Mouse (Mus musculus) hematopoietic stem cell, adult 5-6 weeks (primary cell): Measurements from ENCODE around the gene Acvrl1. TPM values are rescaled to one million over a fixed set of nuclear protein-coding genes. Genes with fewer than 3 reads are reported as not detected.
A peak's percentile ranks its signal among the peaks of the same experiment; 100 is the strongest.
"Not testable (repeated sequence)": the region's sequence is repeated elsewhere in the genome, so short reads cannot be mapped to it uniquely, and the experiment has no call there.

Experiments
- ATAC-seq, 2 experiments: fragments of 125-278 bp in 1 of 2; replicated peaks in 1 of 2; 2 replicates each; pipeline ENCODE4 v1.8.0; 2016 to 2017; ENCODE audit warnings: inconsistent platforms in 2 of 2, mild to moderate bottlenecking in 2 of 2, moderate number of reproducible peaks in 2 of 2, low read depth in 1 of 2, moderate TSS enrichment in 1 of 2; ENCODE audit not compliant: low FRiP score in 2 of 2, poor library complexity in 2 of 2, severe bottlenecking in 2 of 2, insufficient read depth in 1 of 2, low TSS enrichment in 1 of 2
- total RNA-seq: library from RNA; stranded (forward); fragments of 172-1452, 232-1000 nt; gene quantifications from 2 replicates; pipeline ENCODE4 v1.2.3, GENCODE M21; 2017

Acvrl1 gene
- total RNA-seq, 1 experiment from 2014 or later: 2.0 TPM

DNA sequence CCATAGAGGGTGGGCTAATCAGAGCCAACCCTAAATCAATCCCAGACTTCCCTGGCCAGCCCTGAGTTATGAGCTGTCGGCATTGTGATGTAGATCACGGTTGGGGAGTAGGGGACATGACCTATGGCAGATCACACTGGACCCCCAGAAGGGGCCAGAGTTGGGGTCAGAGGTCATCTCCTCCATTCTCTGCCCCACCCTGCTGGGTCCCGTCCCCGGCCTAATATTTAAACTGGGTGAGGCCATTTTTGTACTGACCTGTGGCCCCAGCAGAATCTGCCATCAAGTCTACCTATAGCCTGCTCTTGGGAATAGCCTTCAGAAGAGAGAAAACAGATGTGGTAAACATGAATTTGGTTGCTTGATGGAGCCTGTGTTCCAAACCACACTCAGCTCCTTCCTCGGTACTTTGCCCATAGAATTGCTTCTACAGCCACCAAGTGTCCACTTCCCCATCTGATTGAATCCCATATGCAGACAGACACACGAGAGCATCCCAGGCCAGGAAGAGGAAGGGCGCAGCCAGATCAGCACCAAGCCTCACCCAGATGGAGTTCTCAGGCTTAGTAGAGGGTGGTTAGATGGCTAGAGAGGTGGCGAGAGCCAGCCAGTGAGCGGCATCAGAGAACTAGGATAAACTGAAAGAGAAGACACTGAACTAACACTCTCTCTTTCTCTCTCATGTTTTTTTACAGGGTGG lies 24.6 kb upstream of the Acvrl1 start:
- no peak for ATAC-seq

DNA sequence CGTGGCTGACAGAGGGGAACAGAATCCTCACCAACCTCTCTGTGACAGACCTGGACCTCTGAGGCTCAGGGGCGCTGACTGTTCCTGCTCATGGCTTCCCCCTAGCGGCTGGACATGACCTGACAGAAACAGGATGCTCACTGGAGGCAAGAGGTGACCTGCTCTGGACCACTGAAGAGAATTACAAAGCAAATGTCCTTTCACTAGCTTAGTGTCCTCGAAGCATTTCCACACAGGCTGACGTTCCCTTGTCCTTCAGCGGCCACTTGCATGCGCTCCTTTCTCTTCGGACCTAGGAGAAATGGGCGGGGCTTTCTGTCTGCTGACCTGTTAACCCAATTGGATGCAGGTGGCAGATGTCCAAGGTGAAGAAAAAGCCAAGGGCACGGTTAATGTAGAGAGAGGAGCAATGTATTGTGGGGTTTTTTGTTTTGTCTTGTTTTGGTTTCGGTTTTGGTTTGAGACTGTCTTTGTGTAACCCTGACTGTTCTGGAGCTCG lies 22.8 kb upstream of the Acvrl1 start:
- ATAC-seq: peak; percentile 83 to 91

DNA sequence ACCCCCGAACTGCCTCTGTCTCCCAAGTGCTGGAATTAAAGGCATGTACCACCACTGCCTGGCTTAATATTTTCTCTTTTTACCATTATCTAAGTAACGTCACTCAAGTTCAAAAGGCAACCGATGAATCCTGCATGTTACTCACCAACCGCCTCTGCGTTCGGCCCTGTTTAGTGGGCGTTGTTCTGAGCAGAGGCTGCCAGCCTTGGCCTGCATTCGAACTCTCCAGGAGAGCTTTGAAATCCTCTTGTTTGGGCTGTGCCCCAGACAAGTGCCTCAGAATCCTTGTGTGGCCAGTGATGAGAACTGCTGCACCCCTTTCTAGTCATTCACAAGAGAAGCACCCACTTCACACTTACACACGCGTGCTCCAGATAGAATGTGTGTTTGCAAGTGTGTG lies 22.3 kb upstream of the Acvrl1 start:
- ATAC-seq: no peak

GRCm38 (mm10) chr15:101107906-101108671 lies 20.2 kb upstream of the Acvrl1 start:
- ATAC-seq: no peak

- ATAC-seq: peak; percentile 78 to 81; a peak in 3 of 4 replicates
These were observed 15.1 kb upstream of the Acvrl1 start for GRCm38 (mm10) chr15:101113176-101113575.

DNA sequence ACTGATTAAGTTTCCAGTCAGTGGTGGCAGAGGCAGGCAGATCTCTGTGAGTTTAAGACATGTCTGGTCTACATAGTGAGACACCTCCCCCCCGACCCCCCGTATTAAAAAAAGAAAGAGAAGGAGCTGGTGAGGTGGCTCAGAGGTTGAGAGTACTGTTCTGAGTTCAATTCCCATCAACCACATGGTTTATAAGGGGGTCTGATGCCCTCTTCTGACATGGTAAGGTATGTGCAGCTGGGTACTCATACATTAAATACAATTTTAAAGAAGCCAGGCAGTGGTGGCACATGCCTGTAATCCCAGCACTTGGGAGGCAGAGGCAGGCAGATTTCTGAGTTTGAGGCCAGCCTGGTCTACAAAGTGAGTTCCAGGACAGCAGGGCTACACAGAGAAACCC lies 14.5 kb upstream of the Acvrl1 start:
- not testable (repeated sequence) for ATAC-seq

- no peak for ATAC-seq
These were observed 12.7 kb upstream of the Acvrl1 start, which contains the start of gene Ankrd33 for GRCm38 (mm10) chr15:101115511-101116110. Gene Ankrd33 (plus strand): TSS chr15:101115755.

- ATAC-seq: no peak
These were observed 9.8 kb upstream of the Acvrl1 start for GRCm38 (mm10) chr15:101118399-101119125.

GRCm38 (mm10) chr15:101121411-101122289 lies 6.7 kb upstream of the Acvrl1 start:
- ATAC-seq: no peak

DNA sequence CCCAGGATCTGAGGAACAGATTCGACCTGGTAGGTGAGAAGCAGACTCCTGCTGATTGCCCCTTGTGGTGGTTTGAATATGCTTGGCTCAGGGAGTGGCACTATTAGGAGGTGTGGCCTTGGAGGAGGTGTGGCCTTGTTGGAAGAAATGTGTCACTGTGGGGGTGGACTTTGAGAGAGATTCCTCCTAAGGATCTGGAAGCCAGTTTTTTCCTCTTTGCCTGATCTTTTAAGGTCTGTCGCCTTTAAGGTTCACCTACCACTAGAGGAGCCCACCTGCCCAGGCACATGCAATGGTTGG lies 6.1 kb upstream of the Acvrl1 start:
- no peak for ATAC-seq

- no peak for ATAC-seq
These were observed 5.1 kb upstream of the Acvrl1 start for GRCm38 (mm10) chr15:101123202-101123601.

DNA sequence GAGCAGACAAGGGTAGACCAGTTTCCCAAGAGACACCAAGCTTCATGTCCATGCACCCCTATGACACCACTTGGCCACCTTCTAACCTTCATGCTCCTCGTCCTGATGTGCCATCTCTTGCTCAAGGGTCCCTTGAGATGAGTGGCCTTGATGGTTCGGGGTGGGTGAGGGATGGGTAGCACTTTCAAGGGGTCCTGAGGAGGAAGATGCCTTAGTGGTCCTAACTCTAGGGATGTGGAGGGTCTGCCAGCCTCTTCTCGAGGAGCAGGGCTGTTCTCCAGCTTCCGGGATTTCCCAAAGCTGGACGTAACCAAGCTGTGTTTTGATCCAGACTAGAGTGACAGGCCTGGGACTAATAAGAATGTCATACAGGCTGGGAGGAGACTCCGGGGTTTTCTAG lies 2.8 kb upstream of the Acvrl1 start:
- no peak for ATAC-seq

DNA sequence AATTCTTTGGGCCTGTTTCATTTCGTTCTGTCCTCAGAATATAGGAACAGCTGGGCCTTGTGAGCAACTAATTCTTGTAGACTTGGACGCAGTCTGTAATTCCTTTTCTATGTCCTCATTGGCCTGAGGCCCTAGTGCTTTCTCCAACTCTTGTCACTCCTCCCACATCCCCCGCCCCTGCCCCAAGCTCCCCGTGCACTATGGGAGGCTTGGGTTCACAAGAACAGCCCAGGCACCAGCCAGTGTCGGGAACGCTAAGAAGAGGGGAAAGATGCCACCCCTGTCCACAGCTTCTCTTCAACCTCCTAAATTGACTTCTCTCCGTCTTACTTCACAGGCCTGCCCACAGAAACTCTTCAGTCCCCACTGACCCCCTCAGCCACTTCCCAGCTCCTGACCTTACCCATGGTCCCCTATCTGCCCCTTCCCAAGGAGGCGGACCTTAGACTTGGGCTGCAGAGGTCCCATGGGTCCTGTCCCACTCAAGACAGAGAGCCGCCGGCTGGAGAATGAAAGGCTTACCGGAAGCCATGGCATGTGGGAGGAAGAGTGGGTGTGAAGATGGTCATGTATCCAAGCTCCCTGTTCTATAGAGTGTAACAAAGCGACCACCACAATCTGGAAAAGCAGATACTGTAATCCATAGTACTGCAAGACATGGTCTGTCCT lies 1.3 kb upstream of the Acvrl1 start:
- no peak for ATAC-seq

- no peak for ATAC-seq
These were observed 1.1 kb downstream of the Acvrl1 start for GRCm38 (mm10) chr15:101129412-101129811.

DNA sequence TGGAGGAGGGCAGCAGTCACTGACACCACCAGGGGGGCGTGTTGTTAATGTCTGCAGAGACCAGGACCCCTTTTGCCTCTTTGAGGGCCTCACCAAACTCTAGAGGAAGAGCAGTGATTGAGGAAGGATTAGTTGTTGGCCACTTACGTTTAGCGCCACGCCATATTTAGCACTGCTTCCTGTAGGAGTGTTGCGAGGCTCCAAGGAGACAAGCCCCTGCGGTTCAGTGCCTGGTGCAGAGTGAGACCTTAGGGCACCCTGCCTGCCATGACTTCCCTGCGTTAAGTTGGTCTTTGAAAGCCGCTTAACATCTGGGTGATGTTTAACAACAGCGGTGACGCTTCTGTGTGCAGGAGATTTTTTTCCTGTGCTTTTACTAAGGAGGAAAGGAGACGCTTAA lies 3.2 kb downstream of the Acvrl1 start:
- ATAC-seq: peak in 1 of 2 experiments; percentile 12; a peak in 1 of 4 replicates

GRCm38 (mm10) chr15:101132041-101132440 lies 3.7 kb downstream of the Acvrl1 start:
- no peak for ATAC-seq
